Mouse (Mus musculus) natural killer cell, adult 2 months (primary cell): Measurements from ENCODE around the gene Vmn1r17.
"Not testable (repeated sequence)": the region's sequence is repeated elsewhere in the genome, so short reads cannot be mapped to it uniquely, and the experiment has no call there.

ENCODE experiments used
- DNase-seq, 2 experiments: peaks; one replicate each; pipeline ENCODE4 v3.0.0; 2022; ENCODE audit warnings: low spot score in 2 of 2

The Vmn1r17 gene

DNA sequence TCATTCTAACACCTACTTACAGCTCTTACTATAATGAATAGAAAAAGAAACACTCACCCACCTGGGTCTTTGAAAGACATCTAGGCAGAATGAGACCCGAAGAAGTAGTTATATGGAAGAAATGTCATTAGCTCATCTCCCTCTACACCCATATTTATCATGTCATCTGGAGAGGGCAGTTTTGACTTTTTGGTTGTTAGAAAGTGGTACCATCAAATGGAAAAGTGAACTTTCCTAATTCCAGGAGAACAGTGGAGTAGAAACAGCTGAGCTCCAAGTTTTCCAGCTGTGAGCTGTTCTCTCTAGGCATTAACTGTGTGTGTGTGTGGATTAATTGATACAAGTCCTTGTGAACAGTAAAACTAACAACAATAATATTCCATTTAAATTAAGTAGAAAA, at the start of gene Vmn1r17:
Gene Vmn1r17, minus strand, starts transcription at position 101 of the 400 bp plus-strand sequence.
- no peak for DNase-seq

DNA sequence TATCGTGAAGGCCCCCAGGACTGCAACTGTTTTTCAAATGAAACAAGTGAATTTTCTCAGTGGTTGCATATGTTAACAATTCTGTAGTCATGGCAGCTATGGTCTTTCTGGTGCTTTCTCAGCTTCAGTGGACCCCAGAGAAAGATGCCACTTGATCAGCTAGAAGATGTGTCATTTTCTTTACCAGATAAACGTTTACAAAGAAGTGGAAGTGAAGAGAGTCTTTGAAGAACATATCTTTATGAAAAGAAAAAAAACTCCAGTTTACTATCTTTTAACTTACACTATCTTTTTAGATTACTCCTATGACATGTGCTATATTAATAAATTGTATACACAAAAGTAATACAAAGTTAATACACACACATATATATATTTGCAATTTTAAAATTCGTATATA, 40.0 kb upstream of the Vmn1r17 start, which contains the start of gene Vmn1r19:
Gene Vmn1r19, plus strand, starts transcription at position 301 of the 400 bp plus-strand sequence.
- DNase-seq, result not testable (repeated sequence)

DNA sequence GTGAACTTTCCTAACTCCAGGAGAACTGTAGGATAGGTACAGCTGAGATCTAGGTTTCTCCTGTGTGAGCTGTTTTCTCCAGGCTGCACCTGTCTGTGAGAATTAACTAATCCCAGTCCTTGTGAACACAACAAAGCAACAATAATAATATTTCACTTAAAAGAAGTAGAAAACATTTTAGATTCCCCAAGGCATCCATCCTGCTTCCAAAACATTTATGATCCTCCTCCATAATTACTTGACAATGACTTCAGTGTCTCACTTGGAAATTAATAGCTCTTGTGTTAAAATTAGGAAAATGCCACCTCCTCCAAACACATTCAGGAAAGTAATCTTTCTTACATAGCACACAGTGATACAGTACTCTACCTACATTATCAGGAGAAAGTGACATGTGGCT, 32.2 kb upstream of the Vmn1r17 start, which contains the start of gene Vmn1r18:
Gene Vmn1r18, minus strand, starts transcription at position 101 of the 400 bp plus-strand sequence.
- no peak for DNase-seq

GRCm38 (mm10) chr6:57367496-57367895, 4.0 kb upstream of the Vmn1r17 start:
- no peak for DNase-seq

DNA sequence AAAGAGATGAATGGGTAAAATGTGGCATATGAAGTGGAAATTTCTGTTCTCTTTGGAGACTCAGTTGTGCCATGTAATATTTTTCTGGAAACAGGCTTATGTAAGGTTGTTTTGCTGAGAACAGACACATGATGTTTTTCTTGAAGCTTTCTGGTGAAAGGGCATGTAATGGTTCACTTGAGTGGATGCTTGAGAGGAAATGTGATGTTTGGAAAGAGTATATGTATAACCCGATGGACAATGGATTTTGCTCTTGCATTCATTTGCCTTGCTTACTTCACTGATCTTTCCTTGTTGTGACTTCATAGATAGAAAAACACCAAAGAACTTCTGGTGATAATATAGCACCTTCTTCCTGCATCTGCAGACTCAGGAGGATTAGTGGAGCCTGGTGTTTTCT, 2.3 kb upstream of the Vmn1r17 start:
- DNase-seq, result not testable (repeated sequence)

DNA sequence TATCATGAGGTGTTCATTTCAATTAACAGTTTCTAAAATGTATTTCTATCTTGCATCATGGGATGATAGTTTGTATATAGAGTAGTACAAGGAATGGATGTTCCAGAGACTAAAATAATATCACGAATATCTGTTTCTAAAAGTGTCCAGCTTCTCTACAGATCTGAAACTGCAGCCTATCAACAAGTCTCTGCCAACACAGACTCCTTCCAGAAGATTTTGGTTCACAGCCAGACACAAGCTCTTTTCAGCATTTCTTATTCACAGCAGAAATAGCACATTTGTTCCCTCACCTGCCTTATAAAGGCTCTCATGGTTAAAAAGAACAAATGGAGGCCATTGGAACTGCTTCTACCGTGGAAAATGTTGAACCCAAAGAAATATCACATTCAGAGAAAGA, 6.7 kb downstream of the Vmn1r17 start:
- DNase-seq, result no peak

DNA sequence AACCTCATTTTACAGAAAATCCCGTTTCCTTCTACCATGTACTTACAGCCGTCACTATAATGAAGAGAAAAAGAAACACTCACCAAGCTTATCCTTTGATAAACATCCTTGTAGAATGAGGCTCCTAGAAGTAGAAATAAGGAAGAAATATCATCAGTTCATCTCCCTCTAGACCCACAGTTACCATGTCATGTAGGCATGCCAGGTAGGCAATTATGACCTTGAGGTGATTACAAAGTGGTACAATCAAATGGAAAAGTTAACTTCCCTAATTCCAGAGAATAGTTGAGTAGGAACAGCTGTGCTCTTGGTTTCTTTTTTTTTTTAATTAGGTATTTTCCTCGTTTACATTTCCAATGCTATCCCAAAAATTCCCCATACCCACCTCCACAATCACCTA, 34.1 kb downstream of the Vmn1r17 start, which contains the start of gene Vmn1r16:
Gene Vmn1r16, minus strand, starts transcription at position 101 of the 400 bp plus-strand sequence.
- DNase-seq, result no peak

DNA sequence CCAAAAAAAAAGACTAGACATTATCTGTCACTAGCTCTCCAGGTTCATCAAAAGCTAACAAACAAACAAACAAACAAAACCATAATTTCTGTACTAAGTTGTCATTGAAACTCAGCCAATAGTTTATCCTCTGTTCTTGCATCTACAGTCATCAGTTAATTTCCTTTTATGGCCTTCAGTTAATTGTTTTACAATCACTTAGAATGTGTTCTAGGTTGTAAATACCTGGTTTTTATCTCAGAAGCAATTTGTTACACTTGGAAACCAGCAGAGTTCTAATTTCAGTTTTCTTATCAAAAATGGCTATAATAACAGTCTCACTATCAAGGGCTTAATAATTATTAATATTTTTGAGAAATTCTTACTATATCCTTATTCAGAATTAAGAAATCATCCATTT, 37.4 kb downstream of the Vmn1r17 start:
- no peak for DNase-seq
